Mouse (Mus musculus): ENCODE results near the gene Usp32. TPM values are rescaled to one million over a fixed set of nuclear protein-coding genes. Genes with fewer than 3 reads are reported as not detected.

Usp32 gene
- 3.6 and 5.9 TPM in 2 replicates for polyA plus RNA-seq (2015; fragmentation: Nextera tagmentation; extraction: Ambion mirVana)

DNA sequence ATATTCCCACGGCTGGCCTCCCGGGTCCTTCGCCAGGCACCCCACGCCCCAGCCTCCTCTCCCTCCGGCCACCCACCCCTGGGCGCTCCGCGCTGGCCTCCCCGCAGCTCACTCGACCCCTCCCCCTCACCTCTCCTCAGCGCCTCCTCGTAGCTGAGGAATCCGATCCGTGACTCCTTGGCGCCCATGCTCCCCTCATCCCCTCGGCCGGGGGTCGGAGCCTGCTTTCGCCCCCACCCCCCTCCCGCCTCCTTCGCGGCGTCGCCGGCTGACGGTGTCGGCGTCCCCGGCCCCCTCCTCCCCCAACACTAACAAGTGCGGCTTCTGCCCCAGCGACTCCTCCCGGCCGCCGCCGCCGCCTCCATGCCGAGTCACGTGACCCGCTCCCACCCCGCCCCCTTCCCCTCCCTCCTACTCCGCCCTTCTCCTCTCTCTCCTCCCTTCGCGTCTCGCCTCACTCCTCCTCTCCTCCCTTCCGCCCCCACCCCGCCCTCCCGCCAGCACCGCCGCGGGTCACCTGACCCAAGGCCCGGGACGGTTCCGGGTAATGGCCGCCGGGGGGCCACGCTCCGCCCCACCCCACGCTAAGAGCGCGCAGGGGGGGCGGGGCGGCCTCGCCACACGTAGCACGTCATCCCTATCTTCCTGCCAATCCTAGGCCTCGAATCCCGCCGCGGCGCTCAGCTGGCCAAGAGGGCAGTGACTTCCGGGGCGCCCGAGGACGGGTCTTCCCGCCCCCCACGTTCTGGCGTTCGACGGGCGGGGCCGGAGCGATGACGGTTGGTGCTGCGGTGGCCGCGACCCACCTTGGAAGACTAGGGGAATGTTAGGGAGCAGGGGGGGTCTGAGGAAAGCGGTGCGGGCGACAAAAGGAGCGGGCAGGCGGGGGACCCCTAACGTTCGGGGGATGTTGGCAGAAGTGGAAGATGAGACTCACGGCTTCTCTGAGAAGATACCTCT, at the start of gene Usp32:
Usp32 (minus strand) TSS at position 581 of the 960 bp plus-strand sequence.
- Histone ChIP-seq H3K4me3 (replicated peaks) (peak within 1 kb of the TSS; percentile 89), H3K27me3 (no peaks in the 10 kb centered on the region), H3K36me3 (no peaks in the 10 kb centered on the region), H3K27ac (peak within 1 kb of the TSS; percentile 87), H3K9ac (peak within 1 kb of the TSS; percentile 74), H3K9me3 (replicated peaks) (no peaks in the 10 kb centered on the region), H3K4me2 (peak within 1 kb of the TSS; percentile 77), H3K4me1 (peaks cover 8% of the 10 kb centered on the region)
- WGBS, result 1% methylated on average over 92 of the region's 94 CpGs
- ATAC-seq (replicated peaks; ENCODE audit: low FRiP score), result peak; percentile 99

DNA sequence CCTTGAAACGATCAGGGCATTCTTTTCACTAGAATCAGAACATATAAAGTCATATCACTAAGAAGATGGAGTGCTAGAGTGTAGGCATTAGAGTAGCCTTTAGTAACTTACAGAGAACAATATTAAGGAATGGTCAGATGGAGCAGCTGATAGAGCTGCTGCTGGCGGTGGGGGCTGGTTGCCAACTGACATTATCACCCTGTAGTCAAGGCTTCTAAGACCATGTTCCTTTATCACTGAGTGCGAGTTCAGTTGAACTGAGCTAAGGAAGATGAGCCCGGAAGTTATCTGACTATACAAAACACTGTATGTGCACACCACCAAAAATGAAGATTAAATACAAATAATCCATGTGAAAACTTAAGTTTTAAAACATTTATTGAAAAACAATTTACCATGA, 49.1 kb upstream of the Usp32 start:
- H3K4me1 ChIP-seq, result peaks cover 7% of the 10 kb centered on the region; the same call in 1 of the 2 replicates
- H3K36me3 ChIP-seq, result peaks cover 58% of the 10 kb centered on the region
- no peak overlapping the region for H3K9ac ChIP-seq
- no peaks in the 10 kb centered on the region for H3K27me3 ChIP-seq
- no peak overlapping the region for H3K4me2 ChIP-seq
- no peaks in the 10 kb centered on the region for H3K9me3 ChIP-seq (replicated peaks)
- no peak overlapping the region for H3K27ac ChIP-seq
- no peak overlapping the region for H3K4me3 ChIP-seq (replicated peaks)
- no peak for ATAC-seq (replicated peaks; ENCODE audit: low FRiP score)
- 94% methylated on average over 4 of the region's 4 CpGs for WGBS

DNA sequence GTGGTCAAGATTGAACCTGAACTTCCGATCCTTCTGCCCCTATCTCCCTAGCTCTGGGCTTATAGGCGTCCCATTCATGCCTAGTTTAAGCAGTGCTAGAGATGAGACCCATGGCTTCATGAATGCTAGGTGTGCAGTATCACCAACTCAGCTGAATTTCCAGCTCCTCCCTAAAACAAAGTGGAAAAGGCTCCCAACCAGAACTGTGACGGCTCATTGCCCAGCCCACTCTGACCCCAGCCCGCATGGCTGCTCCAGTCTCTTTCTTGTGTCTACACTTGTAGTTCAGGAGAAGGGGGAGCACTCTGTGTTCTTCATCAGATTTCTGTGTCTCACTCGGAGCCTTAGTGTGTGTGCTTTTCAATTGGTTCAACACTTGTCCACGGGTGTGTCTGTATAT, 44.9 kb upstream of the Usp32 start:
- H3K4me2 ChIP-seq, result no peak overlapping the region
- H3K9ac ChIP-seq, result no peak overlapping the region
- WGBS, result 58% methylated on average over 6 of the region's 6 CpGs
- peak overlapping the region; percentile 3; the same call in 1 of the 2 replicates for H3K27ac ChIP-seq
- ATAC-seq (replicated peaks; ENCODE audit: low FRiP score), result peak; percentile 68
- H3K36me3 ChIP-seq, result peaks cover 18% of the 10 kb centered on the region
- H3K27me3 ChIP-seq, result no peaks in the 10 kb centered on the region
- H3K9me3 ChIP-seq (replicated peaks), result no peaks in the 10 kb centered on the region
- H3K4me3 ChIP-seq (replicated peaks), result no peak overlapping the region
- H3K4me1 ChIP-seq, result peaks cover 18% of the 10 kb centered on the region

DNA sequence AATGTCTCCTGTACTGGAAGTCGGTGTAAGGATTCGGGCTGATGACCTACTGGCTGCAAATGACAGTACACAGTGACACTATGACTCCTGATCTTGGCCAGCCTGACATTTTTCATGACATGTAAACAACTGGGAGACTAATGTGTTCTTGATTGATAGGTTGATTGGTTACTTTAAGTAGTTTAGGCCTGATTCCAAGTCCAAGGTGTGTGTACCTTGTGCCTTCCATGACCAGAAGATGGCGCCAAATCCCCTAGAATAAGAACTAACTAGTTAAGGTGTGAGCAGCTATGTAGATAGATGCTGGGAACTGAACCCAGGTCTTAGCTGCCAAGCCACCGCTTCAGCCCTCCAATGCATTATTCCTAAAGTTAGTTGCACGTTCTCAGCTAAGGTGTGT, 44.1 kb upstream of the Usp32 start:
- H3K27ac ChIP-seq, result peak overlapping the region; percentile 3; the same call in 1 of the 2 replicates
- H3K9ac ChIP-seq, result no peak overlapping the region
- 66% methylated on average over 5 of the region's 5 CpGs for WGBS
- no peaks in the 10 kb centered on the region for H3K27me3 ChIP-seq
- H3K4me3 ChIP-seq (replicated peaks), result no peak overlapping the region
- H3K4me2 ChIP-seq, result no peak overlapping the region
- H3K4me1 ChIP-seq, result peaks cover 18% of the 10 kb centered on the region
- H3K36me3 ChIP-seq, result peaks cover 10% of the 10 kb centered on the region
- ATAC-seq (replicated peaks; ENCODE audit: low FRiP score), result no peak
- H3K9me3 ChIP-seq (replicated peaks), result no peaks in the 10 kb centered on the region

DNA sequence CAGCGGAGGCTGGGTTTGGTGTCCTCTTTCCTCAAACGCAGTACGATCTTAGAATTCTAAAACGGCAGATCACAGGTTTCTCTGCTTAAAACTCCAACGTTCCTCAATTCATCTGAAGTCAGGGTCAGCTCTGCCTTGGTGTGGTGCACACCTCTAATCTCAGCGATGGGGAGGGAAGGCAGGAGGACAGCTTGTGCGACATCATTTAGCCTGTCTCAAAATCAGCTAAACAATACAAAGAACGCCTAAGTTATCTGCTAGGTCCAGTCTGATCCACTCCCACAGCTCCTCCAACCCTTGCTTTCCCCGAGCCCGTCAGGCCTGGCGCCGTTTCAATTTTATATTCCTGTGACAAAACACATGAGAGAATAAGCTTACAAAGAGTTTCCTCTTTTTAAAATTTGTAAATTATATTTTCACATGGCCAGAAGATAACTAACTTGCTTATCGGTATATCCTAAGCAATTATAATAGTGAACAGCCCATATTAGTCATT, 43.4 kb upstream of the Usp32 start:
- 21% methylated on average over 13 of the region's 13 CpGs for WGBS
- 0 out of 2 replicates have a peak overlapping the region, but pooled peaks have one; percentile 18 for H3K27ac ChIP-seq
- peak overlapping the region; percentile 47 for H3K4me3 ChIP-seq (replicated peaks)
- peaks cover 3% of the 10 kb centered on the region for H3K36me3 ChIP-seq
- peak overlapping the region; percentile 71 for H3K4me2 ChIP-seq
- H3K4me1 ChIP-seq, result peaks cover 18% of the 10 kb centered on the region
- H3K9me3 ChIP-seq (replicated peaks), result no peaks in the 10 kb centered on the region
- H3K27me3 ChIP-seq, result no peaks in the 10 kb centered on the region
- ATAC-seq (replicated peaks; ENCODE audit: low FRiP score), result peak; percentile 40; the same call in 1 of the 2 replicates
- peak overlapping the region; percentile 50 for H3K9ac ChIP-seq

DNA sequence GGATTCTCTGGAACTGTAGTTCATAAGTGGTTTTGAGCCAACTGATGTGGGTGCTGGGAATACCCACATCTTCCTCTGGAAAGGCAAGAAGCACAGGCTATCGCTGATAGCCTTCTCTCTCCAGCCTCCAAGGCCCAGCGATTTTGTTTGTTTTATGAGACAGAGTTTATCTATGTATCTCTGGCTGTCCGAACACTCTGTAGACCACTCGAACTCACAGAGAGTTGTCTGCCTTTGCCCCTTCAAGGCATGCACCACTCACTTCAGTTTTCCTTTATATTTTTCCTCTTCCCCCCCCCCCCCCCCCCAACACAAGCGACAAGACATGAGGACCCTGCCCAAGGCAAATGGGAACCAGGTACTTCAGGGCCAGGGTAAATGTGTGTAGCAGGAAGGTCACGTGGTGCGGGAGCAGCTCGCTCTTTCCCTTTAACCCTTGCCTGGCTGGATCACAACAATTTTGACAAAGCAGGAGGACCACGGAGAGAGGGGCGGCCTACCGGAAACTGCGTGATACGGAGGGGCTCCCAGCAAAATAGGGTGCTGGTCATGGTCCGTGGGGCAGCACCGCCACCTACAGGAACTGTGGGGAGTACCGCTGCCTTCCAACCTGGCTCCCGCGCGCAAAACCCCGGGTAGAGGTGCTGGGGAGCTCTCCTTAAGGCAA, 42.8 kb upstream of the Usp32 start:
- 4% methylated on average over 20 of the region's 20 CpGs for WGBS
- Histone ChIP-seq H3K27ac (0 out of 2 replicates have a peak overlapping the region, but pooled peaks have one; percentile 18), H3K27me3 (no peaks in the 10 kb centered on the region), H3K4me2 (peak overlapping the region; percentile 71), H3K9ac (peak overlapping the region; percentile 50), H3K36me3 (no peaks in the 10 kb centered on the region), H3K4me1 (peaks cover 18% of the 10 kb centered on the region), H3K9me3 (replicated peaks) (no peaks in the 10 kb centered on the region), H3K4me3 (replicated peaks) (peak overlapping the region; percentile 47)
- peak; percentile 83 for ATAC-seq (replicated peaks; ENCODE audit: low FRiP score)

DNA sequence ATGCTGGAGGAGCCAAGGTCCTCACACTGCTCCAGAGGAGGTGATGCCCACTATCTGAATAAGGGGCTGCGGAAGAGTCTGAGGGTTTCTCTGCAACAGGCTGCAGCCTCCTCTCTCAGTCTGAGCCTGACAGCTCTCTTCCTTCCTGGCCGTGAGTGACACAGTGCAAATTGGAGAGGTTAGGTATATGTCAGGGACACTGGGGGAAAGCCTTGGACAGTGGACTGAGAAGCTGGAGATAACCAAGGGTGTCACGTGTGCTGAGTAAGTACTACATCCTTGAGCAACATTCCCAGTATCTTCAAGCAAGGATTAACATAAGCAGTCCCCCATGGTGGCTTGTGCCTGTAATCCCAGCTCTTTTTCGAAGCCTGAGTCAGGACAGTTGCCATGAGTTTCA, 38.5 kb upstream of the Usp32 start:
- Histone ChIP-seq H3K4me1 (peaks cover 10% of the 10 kb centered on the region), H3K27ac (no peak overlapping the region), H3K36me3 (no peaks in the 10 kb centered on the region), H3K9ac (no peak overlapping the region), H3K4me2 (no peak overlapping the region), H3K9me3 (replicated peaks) (no peaks in the 10 kb centered on the region), H3K4me3 (replicated peaks) (no peak overlapping the region), H3K27me3 (no peaks in the 10 kb centered on the region)
- no peak for ATAC-seq (replicated peaks; ENCODE audit: low FRiP score)
- 87% methylated on average over 4 of the region's 4 CpGs for WGBS

DNA sequence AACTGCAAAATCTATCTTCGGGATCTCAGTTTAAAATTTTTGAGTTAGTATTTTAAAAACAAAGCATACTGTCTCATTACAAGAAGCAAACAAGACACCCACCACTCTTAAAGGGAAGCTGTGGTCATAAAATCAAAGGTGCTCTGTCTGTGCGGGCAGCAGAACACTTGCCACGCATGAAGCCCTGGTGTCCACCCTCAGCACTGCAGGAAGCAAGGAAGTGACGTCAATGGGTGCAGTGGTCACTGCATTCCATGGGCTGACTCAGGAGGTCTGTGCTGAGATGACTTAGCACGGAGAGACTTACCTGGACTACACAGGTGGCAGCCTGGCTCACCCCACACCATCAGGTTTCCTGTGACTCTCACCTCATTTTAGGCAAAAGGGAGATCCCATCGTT, 37.8 kb upstream of the Usp32 start:
- Histone ChIP-seq H3K4me3 (replicated peaks) (no peak overlapping the region), H3K4me2 (no peak overlapping the region), H3K27ac (no peak overlapping the region), H3K9me3 (replicated peaks) (no peaks in the 10 kb centered on the region), H3K36me3 (no peaks in the 10 kb centered on the region), H3K27me3 (no peaks in the 10 kb centered on the region), H3K9ac (no peak overlapping the region), H3K4me1 (peaks cover 5% of the 10 kb centered on the region; the same call in 1 of the 2 replicates)
- WGBS, result 80% methylated on average over 6 of the region's 6 CpGs
- ATAC-seq (replicated peaks; ENCODE audit: low FRiP score), result no peak

DNA sequence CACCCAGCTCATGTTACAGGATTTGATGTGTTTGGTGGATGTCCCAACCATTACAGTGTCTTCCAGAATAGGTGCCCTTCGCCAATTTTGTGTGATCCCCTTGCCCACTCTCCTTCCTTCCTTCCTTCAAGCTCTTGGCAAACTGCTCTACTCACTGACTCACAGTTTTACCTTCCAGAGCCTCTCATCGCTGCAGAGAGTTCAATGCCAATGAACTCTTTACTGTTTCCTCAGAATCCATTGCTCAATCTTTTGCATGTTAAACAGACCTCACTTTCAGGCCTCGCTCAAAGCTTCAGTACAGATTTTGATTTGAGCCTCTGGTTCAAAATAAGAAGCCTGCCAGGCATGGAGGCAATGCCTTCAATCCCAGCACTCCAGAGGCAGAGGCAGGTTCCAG, 36.0 kb upstream of the Usp32 start:
- Histone ChIP-seq H3K4me3 (replicated peaks) (no peak overlapping the region), H3K9ac (no peak overlapping the region), H3K27me3 (no peaks in the 10 kb centered on the region), H3K27ac (no peak overlapping the region), H3K9me3 (replicated peaks) (no peaks in the 10 kb centered on the region), H3K36me3 (no peaks in the 10 kb centered on the region), H3K4me2 (no peak overlapping the region), H3K4me1 (no peaks in the 10 kb centered on the region; the same call in 1 of the 2 replicates)
- 81% methylated on average over 3 of the region's 3 CpGs for WGBS
- ATAC-seq (replicated peaks; ENCODE audit: low FRiP score), result no peak

DNA sequence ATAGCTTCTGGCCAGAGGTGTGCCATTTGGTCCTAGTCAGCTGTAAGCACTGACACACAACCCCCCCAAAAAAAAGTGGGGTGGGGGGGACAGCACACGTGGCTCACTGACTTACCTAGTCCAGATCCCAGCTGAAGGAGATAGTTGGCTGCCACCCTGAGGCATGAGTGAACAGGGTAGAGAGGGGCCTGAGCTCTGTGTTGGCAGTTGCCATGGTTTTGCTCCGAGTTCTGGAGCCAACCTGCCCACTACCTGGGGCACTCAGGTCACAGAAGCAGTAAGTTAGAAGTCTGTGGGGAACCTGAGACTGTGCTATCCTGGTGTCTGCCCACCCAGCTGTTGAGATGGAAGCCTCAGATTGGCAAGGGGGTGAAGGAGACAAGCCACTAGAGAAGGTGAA, 30.9 kb upstream of the Usp32 start:
- 29% methylated on average over 2 of the region's 2 CpGs for WGBS
- Histone ChIP-seq H3K4me2 (peak overlapping the region; percentile 55), H3K4me1 (peaks cover 5% of the 10 kb centered on the region), H3K27me3 (no peaks in the 10 kb centered on the region), H3K9me3 (replicated peaks) (no peaks in the 10 kb centered on the region), H3K27ac (no peak overlapping the region), H3K36me3 (no peaks in the 10 kb centered on the region), H3K4me3 (replicated peaks) (no peak overlapping the region), H3K9ac (no peak overlapping the region)
- no peak; the same call in 1 of the 2 replicates for ATAC-seq (replicated peaks; ENCODE audit: low FRiP score)

DNA sequence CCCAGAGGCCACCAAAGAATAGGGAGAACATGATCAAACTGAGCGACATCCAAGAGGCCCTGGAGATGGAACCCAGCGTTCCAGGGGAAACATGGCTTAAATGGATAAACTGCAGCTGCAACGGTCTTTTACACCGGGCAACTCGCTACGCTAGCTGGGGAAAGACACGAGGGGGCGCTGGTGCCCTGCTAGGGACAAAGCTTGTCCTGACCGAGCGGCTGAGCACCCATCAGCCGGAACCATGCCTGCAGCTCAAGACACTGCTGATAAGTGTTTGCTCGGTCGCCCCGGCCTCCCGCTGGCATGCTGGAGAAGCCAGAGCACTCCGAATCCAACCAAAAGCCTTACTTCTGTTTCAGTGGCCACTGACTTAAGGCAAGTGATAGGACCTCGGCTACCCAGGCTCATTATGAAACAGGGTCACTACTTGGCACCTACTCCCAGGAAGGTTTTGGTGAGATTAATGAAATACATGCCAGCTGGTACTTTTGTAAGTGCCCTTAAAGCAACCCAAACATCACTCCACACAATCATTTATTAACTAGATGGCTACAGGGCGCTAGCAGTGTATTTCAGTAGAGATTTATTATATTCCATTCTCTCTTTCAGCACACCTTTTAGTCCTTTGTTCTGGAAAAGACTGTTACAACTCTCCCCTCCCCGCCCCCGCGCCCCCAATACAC, 30.2 kb upstream of the Usp32 start, which contains the start of gene 1700125H20Rik:
1700125H20Rik (plus strand) TSS at position 347 of the 683 bp plus-strand sequence.
- Histone ChIP-seq H3K36me3 (no peaks in the 10 kb centered on the region), H3K9me3 (replicated peaks) (no peaks in the 10 kb centered on the region), H3K27me3 (no peaks in the 10 kb centered on the region), H3K4me1 (peaks cover 5% of the 10 kb centered on the region), H3K9ac (no peak within 1 kb of the TSS), H3K4me2 (peak within 1 kb of the TSS; percentile 55), H3K27ac (peak within 1 kb of the TSS; percentile 38; the same call in 1 of the 2 replicates), H3K4me3 (replicated peaks) (peak within 1 kb of the TSS; percentile 25)
- peak; percentile 88 for ATAC-seq (replicated peaks; ENCODE audit: low FRiP score)
- WGBS, result 12% methylated on average over 21 of the region's 21 CpGs
